Mouse (Mus musculus): ENCODE data around the gene Kansl1l. TPM values are rescaled to one million over a fixed set of nuclear protein-coding genes. Genes with fewer than 3 reads are reported as not detected.
"Not testable (repeated sequence)": the region's sequence is repeated elsewhere in the genome, so short reads cannot be mapped to it uniquely, and the experiment has no call there.

Kansl1l gene
- polyA plus RNA-seq, 2 experiments = 15.3 to 16.1 TPM

- H3K9me3 ChIP-seq (ENCODE audit: control insufficient read depth, low read length) = no peaks in the 10 kb centered on the region
- no peak overlapping the region for H3K4me3 ChIP-seq (replicated peaks; ENCODE audit: low read length)
- ATAC-seq (ENCODE audit: low FRiP score, low read depth) = no peak
- TF ChIP-seq POLR2A (IDR thresholded peaks at IDR 0.05; ENCODE audit: borderline replicate concordance, extremely low read depth, insufficient read depth, insufficient read length) = no peak
- 83% methylated on average over 6 of the region's 6 CpGs for WGBS
- no peaks in the 10 kb centered on the region for H3K27me3 ChIP-seq (ENCODE audit: control insufficient read depth, insufficient read depth, low read length)
- H3K36me3 ChIP-seq (ENCODE audit: control insufficient read depth, insufficient read depth, low read length) = peaks cover 15% of the 10 kb centered on the region
- H3K4me2 ChIP-seq (replicated peaks; ENCODE audit: low read depth, low read length, severe bottlenecking) = no peak overlapping the region
- no peak overlapping the region for H3K9ac ChIP-seq (ENCODE audit: low read depth, low read length, severe bottlenecking)
- no peak for DNase-seq (ENCODE audit: low spot score)
- no peak overlapping the region for H3K27ac ChIP-seq (replicated peaks; ENCODE audit: low read depth, low read length)
- H3K4me1 ChIP-seq (ENCODE audit: control insufficient read depth, insufficient read depth, low read length) = peaks cover 5% of the 10 kb centered on the region
Measured at GRCm38 (mm10) chr1:66704523-66704922, 112.8 kb downstream of the Kansl1l start.

- H3K9ac ChIP-seq (ENCODE audit: low read depth, low read length, severe bottlenecking) = no peak overlapping the region
- H3K9me3 ChIP-seq (ENCODE audit: control insufficient read depth, low read length) = no peaks in the 10 kb centered on the region
- peaks cover 5% of the 10 kb centered on the region for H3K4me1 ChIP-seq (ENCODE audit: control insufficient read depth, insufficient read depth, low read length)
- no peak for ATAC-seq (ENCODE audit: low FRiP score, low read depth)
- H3K4me2 ChIP-seq (replicated peaks; ENCODE audit: low read depth, low read length, severe bottlenecking) = 0 out of 2 replicates have a peak overlapping the region, but pooled peaks have one; percentile 3
- no peak overlapping the region for H3K4me3 ChIP-seq (replicated peaks; ENCODE audit: low read length)
- 90% methylated on average over 4 of the region's 4 CpGs for WGBS
- DNase-seq (ENCODE audit: low spot score) = no peak
- no peaks in the 10 kb centered on the region for H3K27me3 ChIP-seq (ENCODE audit: control insufficient read depth, insufficient read depth, low read length)
- no peak overlapping the region for H3K27ac ChIP-seq (replicated peaks; ENCODE audit: low read depth, low read length)
- TF ChIP-seq POLR2A (IDR thresholded peaks at IDR 0.05; ENCODE audit: borderline replicate concordance, extremely low read depth, insufficient read depth, insufficient read length) = no peak
- peaks cover 8% of the 10 kb centered on the region; the same call in 1 of the 2 replicates for H3K36me3 ChIP-seq (ENCODE audit: control insufficient read depth, insufficient read depth, low read length)
Measured at GRCm38 (mm10) chr1:66702623-66703345, 114.6 kb downstream of the Kansl1l start.

- WGBS = 33% methylated on average over 2 of the region's 2 CpGs
- TF ChIP-seq POLR2A (IDR thresholded peaks at IDR 0.05; ENCODE audit: borderline replicate concordance, extremely low read depth, insufficient read depth, insufficient read length) = no peak
- H3K27me3 ChIP-seq (ENCODE audit: control insufficient read depth, insufficient read depth, low read length) = no peaks in the 10 kb centered on the region
- peak overlapping the region; percentile 87 for H3K9ac ChIP-seq (ENCODE audit: low read depth, low read length, severe bottlenecking)
- ATAC-seq (ENCODE audit: low FRiP score, low read depth) (no peak), DNase-seq (ENCODE audit: low spot score) (no peak)
- no peaks in the 10 kb centered on the region for H3K9me3 ChIP-seq (ENCODE audit: control insufficient read depth, low read length)
- 0 out of 2 replicates have a peak overlapping the region, but pooled peaks have one; percentile 61 for H3K27ac ChIP-seq (replicated peaks; ENCODE audit: low read depth, low read length)
- H3K36me3 ChIP-seq (ENCODE audit: control insufficient read depth, insufficient read depth, low read length) = peaks cover 3% of the 10 kb centered on the region; the same call in 1 of the 2 replicates
- peak overlapping the region; percentile 52 for H3K4me2 ChIP-seq (replicated peaks; ENCODE audit: low read depth, low read length, severe bottlenecking)
- peak overlapping the region; percentile 81 for H3K4me3 ChIP-seq (replicated peaks; ENCODE audit: low read length)
- H3K4me1 ChIP-seq (ENCODE audit: control insufficient read depth, insufficient read depth, low read length) = peaks cover 5% of the 10 kb centered on the region
Measured at GRCm38 (mm10) chr1:66701576-66701940, 115.8 kb downstream of the Kansl1l start.

GRCm38 (mm10) chr1:66700693-66701575 lies 116.4 kb downstream of the Kansl1l start, which contains the start of gene Rpe:
Gene Rpe (plus strand): TSS chr1:66700831.
- under 1% methylated on average over 61 of the region's 73 CpGs for WGBS
- Histone ChIP-seq H3K9me3 (ENCODE audit: control insufficient read depth, low read length) (no peaks in the 10 kb centered on the region), H3K27me3 (ENCODE audit: control insufficient read depth, insufficient read depth, low read length) (no peaks in the 10 kb centered on the region), H3K36me3 (ENCODE audit: control insufficient read depth, insufficient read depth, low read length) (no peaks in the 10 kb centered on the region), H3K4me3 (replicated peaks; ENCODE audit: low read length) (peak within 1 kb of the TSS; percentile 81), H3K4me2 (replicated peaks; ENCODE audit: low read depth, low read length, severe bottlenecking) (peak within 1 kb of the TSS; percentile 52), H3K9ac (ENCODE audit: low read depth, low read length, severe bottlenecking) (peak within 1 kb of the TSS; percentile 87), H3K4me1 (ENCODE audit: control insufficient read depth, insufficient read depth, low read length) (peaks cover 5% of the 10 kb centered on the region), H3K27ac (replicated peaks; ENCODE audit: low read depth, low read length) (peak within 1 kb of the TSS; percentile 61)
- peak; percentile 68; the same call in 1 of the 2 replicates for TF ChIP-seq POLR2A (IDR thresholded peaks at IDR 0.05; ENCODE audit: borderline replicate concordance, extremely low read depth, insufficient read depth, insufficient read length)
- peak; percentile 99 for ATAC-seq (ENCODE audit: low FRiP score, low read depth)
- DNase-seq (ENCODE audit: low spot score) = peak; percentile 96

- H3K4me1 ChIP-seq (ENCODE audit: control insufficient read depth, insufficient read depth, low read length) = peaks cover 5% of the 10 kb centered on the region
- ATAC-seq (ENCODE audit: low FRiP score, low read depth) (peak; percentile 14; the same call in 1 of the 2 replicates), DNase-seq (ENCODE audit: low spot score) (no peak)
- H3K4me3 ChIP-seq (replicated peaks; ENCODE audit: low read length) = peak overlapping the region; percentile 81
- no peak overlapping the region for H3K9ac ChIP-seq (ENCODE audit: low read depth, low read length, severe bottlenecking)
- peak overlapping the region; percentile 27 for H3K4me2 ChIP-seq (replicated peaks; ENCODE audit: low read depth, low read length, severe bottlenecking)
- 49% methylated on average over 5 of the region's 5 CpGs for WGBS
- no peak overlapping the region for H3K27ac ChIP-seq (replicated peaks; ENCODE audit: low read depth, low read length)
- H3K9me3 ChIP-seq (ENCODE audit: control insufficient read depth, low read length) = no peaks in the 10 kb centered on the region
- no peaks in the 10 kb centered on the region for H3K27me3 ChIP-seq (ENCODE audit: control insufficient read depth, insufficient read depth, low read length)
- no peak for TF ChIP-seq POLR2A (IDR thresholded peaks at IDR 0.05; ENCODE audit: borderline replicate concordance, extremely low read depth, insufficient read depth, insufficient read length)
- H3K36me3 ChIP-seq (ENCODE audit: control insufficient read depth, insufficient read depth, low read length) = no peaks in the 10 kb centered on the region
Measured at GRCm38 (mm10) chr1:66700149-66700692, 117.1 kb downstream of the Kansl1l start.

GRCm38 (mm10) chr1:66699630-66700029 lies 117.7 kb downstream of the Kansl1l start:
- not testable (repeated sequence) for H3K36me3 ChIP-seq (ENCODE audit: control insufficient read depth, insufficient read depth, low read length)

More at GRCm38 (mm10) chr1:66699630-66700029, 117.7 kb downstream of the Kansl1l start:
- H3K4me2 ChIP-seq (replicated peaks; ENCODE audit: low read depth, low read length, severe bottlenecking); H3K4me3 ChIP-seq (replicated peaks; ENCODE audit: low read length); H3K9ac ChIP-seq (ENCODE audit: low read depth, low read length, severe bottlenecking); DNase-seq (ENCODE audit: low spot score); H3K27ac ChIP-seq (replicated peaks; ENCODE audit: low read depth, low read length); H3K27me3 ChIP-seq (ENCODE audit: control insufficient read depth, insufficient read depth, low read length); H3K9me3 ChIP-seq (ENCODE audit: control insufficient read depth, low read length); H3K4me1 ChIP-seq (ENCODE audit: control insufficient read depth, insufficient read depth, low read length); ATAC-seq (ENCODE audit: low FRiP score, low read depth): not testable (repeated sequence)
- 92% methylated on average over 10 of the region's 10 CpGs for WGBS

Measured in limb, embryonic 14.5 days (tissue).